Mouse (Mus musculus): ENCODE data around the gene Fam71f2. TPM values are rescaled to one million over a fixed set of nuclear protein-coding genes. Genes with fewer than 3 reads are reported as not detected.

Gene Fam71f2
- 0.23 TPM in 1 of 2 replicates, not detected in the other for total RNA-seq (2012; rRNA removed)
- polyA plus RNA-seq (2012; ENCODE audit: insufficient read depth in 1 of 2, insufficient read length in 2 of 2, low read depth in 1 of 2, low replicate concordance in 2 of 2, missing spikeins in 1 of 2), result under 1 TPM in 1 of 2 experiments, not detected in 1; 0.84 TPM

DNA sequence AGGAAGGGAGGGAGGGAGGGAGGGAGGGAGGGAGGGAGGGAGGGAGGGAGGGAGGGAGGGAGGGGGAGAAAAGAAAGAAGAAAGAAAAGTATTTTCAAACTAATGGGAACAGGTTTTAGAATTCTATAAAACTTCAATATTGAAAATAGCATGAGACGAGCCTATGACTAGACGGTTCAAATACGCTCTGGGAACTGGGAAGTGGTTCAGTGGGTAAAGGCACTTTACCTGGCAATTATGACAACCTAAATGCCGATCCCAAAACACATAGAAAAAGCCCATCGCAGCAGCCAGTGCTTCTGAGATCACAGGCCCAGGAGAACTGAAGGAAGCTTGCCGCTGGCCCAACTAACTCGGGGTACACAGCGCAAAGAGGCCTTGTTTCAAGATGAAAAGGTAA, at the start of gene Fam71f2:
TSS of gene Fam71f2 (plus strand) at position 301 of the 400 bp plus-strand sequence.
- DNase-seq (ENCODE audit: low read depth, low spot score), result no peak
- Histone ChIP-seq H3K4me1 (ENCODE audit: control insufficient read depth in 1 of 2, insufficient read depth in 2 of 2, low read length in 2 of 2) (peaks cover 0 to 3% of the 10 kb centered on the region in 2 experiments; a peak in 1 of 4 replicates), H3K9ac (ENCODE audit: control insufficient read depth, low read depth, low read length, poor library complexity, severe bottlenecking) (no peak within 1 kb of the TSS), H3K79me2 (ENCODE audit: control insufficient read depth, insufficient read depth, low read length, poor library complexity) (no peaks in the 10 kb centered on the region; the same call in 1 of the 2 replicates), H3K9me3 (replicated peaks; ENCODE audit: insufficient read depth, low read length) (no peaks in the 10 kb centered on the region), H3K27ac (ENCODE audit: control insufficient read depth, low read depth, low read length) (no peak within 1 kb of the TSS), H3K36me3 (ENCODE audit: control insufficient read depth in 1 of 2, insufficient read depth in 2 of 2, low read length in 2 of 2) (peaks cover 0 to under 1% of the 10 kb centered on the region in 2 experiments; a peak in 2 of 4 replicates), H3K4me3 (ENCODE audit: control insufficient read depth in 1 of 2, insufficient read depth in 1 of 2, low read depth in 2 of 2, low read length in 2 of 2) (no peak within 1 kb of the TSS), H3K27me3 (ENCODE audit: control insufficient read depth in 1 of 2, insufficient read depth in 2 of 2, low read length in 2 of 2) (no peaks in the 10 kb centered on the region)
- no peak for TF ChIP-seq ZMIZ1 (IDR thresholded peaks at IDR 0.05; ENCODE audit: low read depth, low read length)
- TF ChIP-seq MEF2A (IDR thresholded peaks at IDR 0.05; ENCODE audit: extremely low read depth, insufficient replicate concordance, low read depth, low read length, poor library complexity, severe bottlenecking), result no peak
- no peak for TF ChIP-seq TCF12 (IDR thresholded peaks at IDR 0.05; ENCODE audit: low read depth, low read length)
- TF ChIP-seq ELF1 (IDR thresholded peaks at IDR 0.05; ENCODE audit: low read depth, low read length), result no peak
- no peak for TF ChIP-seq TBP (IDR thresholded peaks at IDR 0.05; ENCODE audit: low read depth, low read length)
- TF ChIP-seq ZNF384 (IDR thresholded peaks at IDR 0.05; ENCODE audit: low read depth, low read length), result no peak
- TF ChIP-seq MXI1 (IDR thresholded peaks at IDR 0.05; ENCODE audit: low read depth, low read length), result no peak
- TF ChIP-seq JUND (IDR thresholded peaks at IDR 0.05; ENCODE audit: low read depth, low read length), result no peak
- no peak for TF ChIP-seq HCFC1 (IDR thresholded peaks at IDR 0.05; ENCODE audit: low read depth, low read length)
- no peak for TF ChIP-seq USF2 (IDR thresholded peaks at IDR 0.05; ENCODE audit: borderline replicate concordance in 1 of 2, insufficient read depth in 1 of 2, low read depth in 1 of 2, low read length in 2 of 2)
- TF ChIP-seq UBTF (IDR thresholded peaks at IDR 0.05; ENCODE audit: borderline replicate concordance, insufficient read depth, low read depth, low read length), result no peak
- TF ChIP-seq ZC3H11A (IDR thresholded peaks at IDR 0.05; ENCODE audit: low read depth, low read length), result no peak
- TF ChIP-seq SIN3A (IDR thresholded peaks at IDR 0.05; ENCODE audit: low read length), result no peak

DNA sequence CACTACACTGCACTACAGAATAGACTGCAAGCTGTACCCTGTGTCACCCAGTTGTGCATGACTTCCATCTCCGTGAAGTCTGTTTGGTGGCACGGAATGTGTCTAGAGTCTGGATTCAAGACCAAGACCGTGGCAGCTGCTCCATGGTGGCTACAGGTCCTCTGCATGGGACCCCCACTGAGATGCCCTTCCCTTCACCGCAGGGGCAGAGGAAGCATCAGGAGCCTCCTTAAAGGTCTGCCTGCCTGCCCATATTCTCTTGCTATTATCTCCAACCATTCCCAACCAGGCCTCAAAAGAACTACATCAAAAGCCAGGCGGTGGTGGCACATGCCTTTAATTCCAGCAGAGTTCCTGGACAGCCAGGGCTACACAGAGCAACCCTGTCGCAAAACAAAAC, 49.0 kb upstream of the Fam71f2 start:
- DNase-seq (ENCODE audit: low read depth, low spot score), result no peak
- Histone ChIP-seq H3K4me1 (ENCODE audit: control insufficient read depth in 1 of 2, insufficient read depth in 2 of 2, low read length in 2 of 2) (peaks cover 4 to 13% of the 10 kb centered on the region in 2 experiments; a peak in 3 of 4 replicates), H3K79me2 (ENCODE audit: control insufficient read depth, insufficient read depth, low read length, poor library complexity) (no peaks in the 10 kb centered on the region), H3K9me3 (replicated peaks; ENCODE audit: insufficient read depth, low read length) (no peaks in the 10 kb centered on the region), H3K4me3 (ENCODE audit: control insufficient read depth in 1 of 2, insufficient read depth in 1 of 2, low read depth in 2 of 2, low read length in 2 of 2) (no peak overlapping the region), H3K9ac (ENCODE audit: control insufficient read depth, low read depth, low read length, poor library complexity, severe bottlenecking) (no peak overlapping the region), H3K36me3 (ENCODE audit: control insufficient read depth in 1 of 2, insufficient read depth in 2 of 2, low read length in 2 of 2) (peaks cover 0 to 4% of the 10 kb centered on the region in 2 experiments; a peak in 2 of 4 replicates), H3K27me3 (ENCODE audit: control insufficient read depth in 1 of 2, insufficient read depth in 2 of 2, low read length in 2 of 2) (peaks cover 3 to 4% of the 10 kb centered on the region in 2 experiments), H3K27ac (ENCODE audit: control insufficient read depth, low read depth, low read length) (no peak overlapping the region)
- TF ChIP-seq RAD21 (IDR thresholded peaks at IDR 0.05; ENCODE audit: low read depth, low read length) (no peak), MEF2A (IDR thresholded peaks at IDR 0.05; ENCODE audit: extremely low read depth, insufficient replicate concordance, low read depth, low read length, poor library complexity, severe bottlenecking) (no peak), MAZ (IDR thresholded peaks at IDR 0.05; ENCODE audit: low read depth, low read length) (no peak), GATA1 (IDR thresholded peaks at IDR 0.05; ENCODE audit: low read depth, low read length) (no peak), MXI1 (IDR thresholded peaks at IDR 0.05; ENCODE audit: low read depth, low read length) (no peak), NELFE (IDR thresholded peaks at IDR 0.05; ENCODE audit: low read depth, low read length) (no peak), USF2 (IDR thresholded peaks at IDR 0.05; ENCODE audit: borderline replicate concordance in 1 of 2, insufficient read depth in 1 of 2, low read depth in 1 of 2, low read length in 2 of 2) (no peak), TCF12 (IDR thresholded peaks at IDR 0.05; ENCODE audit: low read depth, low read length) (no peak), MYC (IDR thresholded peaks at IDR 0.05; ENCODE audit: low read depth, low read length) (no peak), UBTF (IDR thresholded peaks at IDR 0.05; ENCODE audit: borderline replicate concordance, insufficient read depth, low read depth, low read length) (no peak), ZNF384 (IDR thresholded peaks at IDR 0.05; ENCODE audit: low read depth, low read length) (no peak)
